Comparison of ENCODE assay signal across 11 mouse cellular contexts in the genomic region with DNA sequence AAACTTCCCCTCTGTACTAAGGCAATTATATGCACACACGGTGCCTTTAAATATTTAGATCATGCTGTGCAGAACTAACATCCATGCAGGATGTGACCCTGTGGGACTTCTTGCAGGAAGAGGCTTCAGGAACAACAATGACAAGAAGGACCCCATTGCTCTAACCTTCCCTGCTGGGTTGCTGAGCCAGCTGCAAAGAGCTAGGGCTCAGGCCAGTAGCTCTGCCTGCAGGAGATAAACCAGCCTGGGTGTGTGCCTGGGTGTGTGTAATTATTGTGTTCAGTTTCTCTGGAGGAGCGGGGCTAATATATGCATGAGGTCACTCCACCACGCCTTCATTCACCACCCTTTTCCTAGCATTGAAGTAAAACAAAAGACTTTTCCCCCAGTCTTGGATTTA. TPM values are rescaled to one million over a fixed set of nuclear protein-coding genes. Genes with fewer than 3 reads are reported as not detected.
A peak's percentile ranks its signal among the peaks of the same experiment; 100 is the strongest.
DNase-seq lines count a peak whose midpoint lies in the region; ATAC-seq and TF ChIP-seq lines count a peak whose summit lies in the region.
"Had no signal": no experiment of that assay in that cellular context is flagged by ENCODE, and none has a peak within 500 bp of the region (broad histone marks: within the 10 kb centered on the region; RNA-seq: fewer than 3 reads in every experiment).

No protein-coding gene starts in this region.

- intact Hi-C loops in gastrocnemius, adult 2 months (cut with DNase I), result no loop called here
- intact Hi-C loops in heart, postnatal 10 days (cut with DNase I), result loop anchor here (5.0 kb wide), 1 partner anchor 106 kb away; no protein-coding TSS in a partner anchor

- H3K36me3 ChIP-seq in thymus, adult 2 months (ENCODE audit: control insufficient read depth, insufficient read depth, low read length), result no peaks in the 10 kb centered on the region

- no peak for ATAC-seq in cerebellum, adult (ENCODE audit: insufficient number of reproducible peaks, low FRiP score, low TSS enrichment)

- H3K27me3 ChIP-seq in thymus, adult 2 months (ENCODE audit: control insufficient read depth, insufficient read depth, low read length), result no peaks in the 10 kb centered on the region

- peak; percentile 26 for DNase-seq in gastrocnemius, adult 2 months
- DNase-seq in gastrocnemius, adult 8-10 months (ENCODE audit: low spot score in 2 of 2), result no peak
- DNase-seq in ZHBTc4 (ENCODE audit: low read depth, low spot score), result peak; percentile 20
- DNase-seq in heart, postnatal 10 days, result peak; percentile 37 to 54
- DNase-seq in lung, postnatal 36 days, result peak; percentile 27
- DNase-seq in thymus, adult 2 months, result no peak
- DNase-seq in frontal cortex, postnatal 36 days (ENCODE audit: low spot score in 2 of 2), result no peak
- DNase-seq: cerebellum, postnatal 25 days; left cerebral cortex, postnatal 4 days; thymus, postnatal 36 days had no signal

- no peak overlapping the region for H3K4me3 ChIP-seq in gastrocnemius, adult 2 months
- no peak overlapping the region for H3K4me3 ChIP-seq in thymus, adult 2 months (ENCODE audit: control insufficient read depth, insufficient read depth, low read length)

- no peaks in the 10 kb centered on the region for H3K4me1 ChIP-seq in thymus, adult 2 months (replicated peaks; ENCODE audit: control insufficient read depth, insufficient read depth, low read length)

- WGBS in thymus, adult 2 months, result 90% methylated on average over 3 of the region's 3 CpGs

- TF ChIP-seq POLR2A in thymus, adult 2 months (IDR thresholded peaks at IDR 0.05; ENCODE audit: control insufficient read depth, extremely low read depth, insufficient read depth, low read length, poor library complexity), result no peak

- peak overlapping the region; percentile 49 for H3K27ac ChIP-seq in gastrocnemius, adult 2 months
- H3K27ac ChIP-seq in thymus, adult 2 months (ENCODE audit: control insufficient read depth, insufficient read depth, low read length), result no peak overlapping the region

- TF ChIP-seq CTCF in gastrocnemius, adult 2 months (IDR thresholded peaks at IDR 0.05), result no peak
- TF ChIP-seq CTCF in thymus, adult 2 months (IDR thresholded peaks at IDR 0.05; ENCODE audit: borderline replicate concordance, control insufficient read depth, extremely low read depth, insufficient read depth, low read length, poor library complexity), result no peak

RNA-seq across cellular contexts. Expression of a gene that starts 51.8 kb away (rescaled TPM):
- total RNA-seq in gastrocnemius, adult 2 months (2021), result not detected
- not detected for total RNA-seq in gastrocnemius, adult 8-10 months (2022)
- total RNA-seq in heart, postnatal 10 days (2021), result under 1 TPM in 1 of 2 experiments, not detected in 1; 0.79 TPM
- polyA plus RNA-seq in thymus, adult 2 months (2012; rRNA removed), result 0.13 and 0.22 TPM in 2 replicates

Comparison
In these comparisons a context has a peak if more than half of its experiments do, and no peak if none do; other contexts are left out.
1. DNase-seq: peak in gastrocnemius, adult 2 months (single experiment), ZHBTc4 (single experiment), heart, postnatal 10 days (2 of 2) and lung, postnatal 36 days (single experiment); none in gastrocnemius, adult 8-10 months (0 of 2), thymus, adult 2 months (single experiment) and frontal cortex, postnatal 36 days (0 of 2).